Mouse (Mus musculus) kidney, postnatal 14 days (tissue): ENCODE measurements around the gene Jdp2.
A peak's percentile ranks its signal among the peaks of the same experiment; 100 is the strongest.

ENCODE experiments used
- DNase-seq: peaks from one replicate; pipeline ENCODE4 v3.0.0; 2022; ENCODE audit warnings: mixed read lengths

Gene Jdp2

GRCm38 (mm10) chr12:85598611-85599477, at the start of gene Jdp2:
Gene Jdp2 (plus strand): TSS chr12:85599027.
- DNase-seq, result peak; percentile 95

GRCm38 (mm10) chr12:85549661-85550060, 49.2 kb upstream of the Jdp2 start:
- no peak for DNase-seq

- DNase-seq, result no peak
These were observed 48.4 kb upstream of the Jdp2 start for GRCm38 (mm10) chr12:85550435-85550834.

GRCm38 (mm10) chr12:85559299-85559698, 39.5 kb upstream of the Jdp2 start:
- no peak for DNase-seq

GRCm38 (mm10) chr12:85565441-85565840, 33.4 kb upstream of the Jdp2 start:
- no peak for DNase-seq

GRCm38 (mm10) chr12:85568298-85568697, 30.5 kb upstream of the Jdp2 start:
- DNase-seq, result no peak

GRCm38 (mm10) chr12:85569393-85570157, 29.3 kb upstream of the Jdp2 start:
- peak; percentile 12 for DNase-seq

GRCm38 (mm10) chr12:85570158-85570540, 28.7 kb upstream of the Jdp2 start:
- no peak for DNase-seq

- DNase-seq, result no peak
These were observed 27.5 kb upstream of the Jdp2 start for GRCm38 (mm10) chr12:85571312-85571711.

GRCm38 (mm10) chr12:85572047-85572475, 26.8 kb upstream of the Jdp2 start:
- DNase-seq, result peak; percentile 39

- DNase-seq, result no peak
These were observed 23.9 kb upstream of the Jdp2 start for GRCm38 (mm10) chr12:85574806-85575495.

- DNase-seq, result no peak
These were observed 23.4 kb upstream of the Jdp2 start for GRCm38 (mm10) chr12:85575496-85575840.

- no peak for DNase-seq
These were observed 17.4 kb upstream of the Jdp2 start for GRCm38 (mm10) chr12:85581261-85582066.

GRCm38 (mm10) chr12:85582067-85582316, 16.8 kb upstream of the Jdp2 start:
- no peak for DNase-seq

GRCm38 (mm10) chr12:85585761-85586258, 13.0 kb upstream of the Jdp2 start:
- peak; percentile 58 for DNase-seq

- DNase-seq, result no peak
These were observed 8.9 kb upstream of the Jdp2 start for GRCm38 (mm10) chr12:85589870-85590382.

GRCm38 (mm10) chr12:85592943-85593342, 5.9 kb upstream of the Jdp2 start:
- DNase-seq, result no peak

- no peak for DNase-seq
These were observed 4.4 kb upstream of the Jdp2 start for GRCm38 (mm10) chr12:85594390-85594789.

- DNase-seq, result no peak
These were observed 774 bp upstream of the Jdp2 start for GRCm38 (mm10) chr12:85598053-85598452.

GRCm38 (mm10) chr12:85599478-85600152, 788 bp downstream of the Jdp2 start:
- DNase-seq, result peak; percentile 65

GRCm38 (mm10) chr12:85600637-85601036, 1.8 kb downstream of the Jdp2 start:
- no peak for DNase-seq

- no peak for DNase-seq
These were observed 2.7 kb downstream of the Jdp2 start for GRCm38 (mm10) chr12:85601531-85601930.
